Mouse (Mus musculus) layer of hippocampus, adult 2 months (tissue): ENCODE measurements around the gene G6pc. TPM values are rescaled to one million over a fixed set of nuclear protein-coding genes. Genes with fewer than 3 reads are reported as not detected.
A peak's percentile ranks its signal among the peaks of the same experiment; 100 is the strongest.
"Not testable (repeated sequence)": the region's sequence is repeated elsewhere in the genome, so short reads cannot be mapped to it uniquely, and the experiment has no call there.

Source experiments
- DNase-seq, 2 experiments: peaks; one replicate each; pipeline ENCODE4 v3.0.0; 2022; ENCODE audit warnings: low spot score in 2 of 2
- H3K27ac ChIP-seq: fragments of 200-600 bp; 2 replicates; pipeline ENCODE4 v1.8.1; 2022
- H3K4me3 ChIP-seq: fragments of 200-600 bp; 2 replicates; pipeline ENCODE4 v1.8.1; 2022; ENCODE audit warnings: mild to moderate bottlenecking
- CTCF ChIP-seq: fragments of 200-600 bp; conservative IDR thresholded peaks from 2 replicates; pipeline ENCODE4 v1.8.1; 2022; ENCODE audit warnings: antibody characterized with exemption, mild to moderate bottlenecking, moderate library complexity
- long read RNA-seq, 2 experiments: library from polyadenylated mRNA; stranded (forward); transcript quantifications; one replicate each; pipeline ENCODE4 v2.0.0; 2021; ENCODE audit warnings: borderline mapping rate in 2 of 2
- total RNA-seq, 2 experiments: library from RNA; stranded (reverse); gene quantifications; 2 replicates each; pipeline ENCODE4 v1.2.3; 2021

Gene G6pc
- total RNA-seq, result not detected
- long read RNA-seq, experiment 1, result 0 reads
- long read RNA-seq, experiment 2, result 0 reads

- DNase-seq, result no peak
- no peak within 1 kb of the TSS for H3K4me3 ChIP-seq
- no peak within 1 kb of the TSS for H3K27ac ChIP-seq
- no peak for TF ChIP-seq CTCF
Observed at GRCm38 (mm10) chr11:101367326-101367935, at the start of gene G6pc. TSS of gene G6pc (plus strand) at chr11:101367561.

- peak; percentile 72 to 82 for DNase-seq
- Histone ChIP-seq H3K27ac (no peak overlapping the region; the same call in 1 of the 2 replicates), H3K4me3 (no peak overlapping the region)
- peak; percentile 98 for TF ChIP-seq CTCF
Observed at GRCm38 (mm10) chr11:101323609-101324008, 43.8 kb upstream of the G6pc start.

- Histone ChIP-seq H3K27ac (no peak within 1 kb of the TSS; the same call in 1 of the 2 replicates), H3K4me3 (no peak within 1 kb of the TSS)
- DNase-seq, result no peak
- no peak for TF ChIP-seq CTCF
Observed at GRCm38 (mm10) chr11:101324763-101325162, 42.6 kb upstream of the G6pc start, which contains the start of gene Aoc2. TSS of gene Aoc2 (plus strand) at chr11:101325063.

GRCm38 (mm10) chr11:101325201-101325600 lies 42.2 kb upstream of the G6pc start:
- not testable (repeated sequence) for DNase-seq, H3K27ac ChIP-seq, H3K4me3 ChIP-seq

GRCm38 (mm10) chr11:101326147-101326546 lies 41.2 kb upstream of the G6pc start:
- no peak for DNase-seq
- no peak for TF ChIP-seq CTCF
- no peak overlapping the region for H3K27ac ChIP-seq
- no peak overlapping the region for H3K4me3 ChIP-seq

- DNase-seq, result no peak
- Histone ChIP-seq H3K4me3 (no peak overlapping the region), H3K27ac (peak overlapping the region; percentile 72)
- TF ChIP-seq CTCF, result no peak
Observed at GRCm38 (mm10) chr11:101327311-101327710, 40.0 kb upstream of the G6pc start.

- TF ChIP-seq CTCF, result no peak
- Histone ChIP-seq H3K4me3 (no peak overlapping the region), H3K27ac (peak overlapping the region; percentile 72; the same call in 1 of the 2 replicates)
- peak; percentile 39 to 43 for DNase-seq
Observed at GRCm38 (mm10) chr11:101328941-101329635, 38.3 kb upstream of the G6pc start.

GRCm38 (mm10) chr11:101330371-101330924 lies 36.9 kb upstream of the G6pc start, which contains the start of gene Aoc3:
TSS of gene Aoc3 (plus strand) at chr11:101330605.
- no peak for TF ChIP-seq CTCF
- H3K4me3 ChIP-seq, result no peak within 1 kb of the TSS
- no peak within 1 kb of the TSS for H3K27ac ChIP-seq
- DNase-seq, result no peak

- not testable (repeated sequence) for H3K27ac ChIP-seq, H3K4me3 ChIP-seq, DNase-seq
Observed at GRCm38 (mm10) chr11:101330961-101331360, 36.4 kb upstream of the G6pc start.

GRCm38 (mm10) chr11:101332537-101332936 lies 34.8 kb upstream of the G6pc start:
- no peak for DNase-seq
- H3K27ac ChIP-seq, result no peak overlapping the region
- no peak for TF ChIP-seq CTCF
- H3K4me3 ChIP-seq, result no peak overlapping the region

- H3K4me3 ChIP-seq, result no peak overlapping the region
- no peak for DNase-seq
- H3K27ac ChIP-seq, result no peak overlapping the region
- TF ChIP-seq CTCF, result no peak
Observed at GRCm38 (mm10) chr11:101334023-101334422, 33.3 kb upstream of the G6pc start.

- no peak for TF ChIP-seq CTCF
- Histone ChIP-seq H3K4me3 (no peak overlapping the region), H3K27ac (no peak overlapping the region)
- no peak for DNase-seq
Observed at GRCm38 (mm10) chr11:101334516-101334915, 32.8 kb upstream of the G6pc start.

GRCm38 (mm10) chr11:101335685-101336084 lies 31.7 kb upstream of the G6pc start:
- Histone ChIP-seq H3K27ac (no peak overlapping the region), H3K4me3 (no peak overlapping the region)
- DNase-seq, result no peak
- TF ChIP-seq CTCF, result peak; percentile 24; the same call in 1 of the 2 replicates
